Mouse (Mus musculus) small intestine, adult 2 months (tissue): Measurements from ENCODE around the gene Dpp4.

Source experiments
- CTCF ChIP-seq: fragments of 200-500 bp; IDR thresholded peaks from 2 replicates; pipeline ENCODE4 v1.5.1; 2012; ENCODE audit warnings: low read depth, mild to moderate bottlenecking, control low read depth, inconsistent platforms, low read length, moderate library complexity, mixed read lengths; ENCODE audit not compliant: insufficient replicate concordance, insufficient read length; ENCODE audit errors: extremely low read depth
- POLR2A ChIP-seq: fragments of 200-500 bp; IDR thresholded peaks from 2 replicates; pipeline ENCODE4 v1.6.1; 2012; ENCODE audit warnings: low read depth, mild to moderate bottlenecking, control low read depth, inconsistent platforms, low read length, moderate library complexity

DNA sequence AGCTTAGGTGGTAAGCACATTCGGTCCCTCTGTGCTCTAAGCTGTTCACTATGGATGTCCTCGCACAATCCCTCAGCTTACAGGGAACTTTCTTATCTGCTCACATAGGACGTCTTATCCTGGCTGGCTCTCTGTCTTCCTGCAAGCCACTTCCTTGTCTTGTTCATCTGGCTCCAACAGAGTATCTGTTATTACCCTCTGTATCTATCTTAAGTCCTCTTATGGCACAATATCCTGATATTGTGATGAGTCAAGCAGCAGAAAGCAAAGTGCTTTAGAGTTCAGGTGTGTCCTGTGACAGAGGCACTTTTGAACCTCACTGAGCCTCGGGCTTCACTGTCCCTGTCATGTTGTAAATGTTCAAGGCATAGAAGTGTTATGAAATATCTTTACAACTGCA, 48.4 kb downstream of the Dpp4 start:
- TF ChIP-seq POLR2A (no peak), CTCF (no peak)
